In the genomic region with DNA sequence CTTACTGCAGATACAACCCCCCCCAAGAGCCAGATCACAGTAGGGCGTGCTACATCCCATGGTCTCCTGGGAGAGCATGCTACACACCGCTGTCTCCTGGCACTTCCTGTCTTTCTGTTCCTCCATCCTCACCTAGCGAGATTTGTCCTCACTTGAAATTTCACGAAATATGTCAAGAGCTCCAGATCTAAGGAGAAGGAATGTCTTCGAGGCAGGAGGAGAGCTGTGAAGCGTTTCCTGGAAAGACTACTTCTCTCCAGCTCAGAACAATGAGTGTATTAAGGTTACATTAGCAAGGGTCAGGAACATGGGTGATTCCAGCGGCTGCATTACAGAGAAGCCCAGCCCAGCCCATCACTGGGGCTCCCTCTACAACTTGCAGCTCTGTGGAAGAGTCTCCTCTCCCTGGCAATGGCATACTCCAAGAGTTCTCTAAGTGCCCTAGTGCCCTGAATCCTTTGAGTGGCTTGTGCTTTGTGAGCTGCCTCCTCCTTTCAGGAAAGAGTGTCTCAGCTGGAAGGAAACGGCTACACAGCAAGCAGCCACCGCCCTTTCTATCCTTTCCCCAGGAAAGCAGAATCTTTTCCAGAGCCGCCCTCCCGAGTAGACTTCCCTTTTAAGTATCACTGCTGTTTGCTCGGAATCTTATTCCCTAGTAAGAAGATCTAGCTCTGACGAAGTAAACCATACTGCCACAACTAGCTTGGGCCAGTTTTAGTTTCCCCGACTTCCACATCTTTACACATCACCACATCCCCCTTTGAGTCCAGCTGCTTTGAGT, we compare ENCODE assay signal across 14 mouse cellular contexts. TPM values are rescaled to one million over a fixed set of nuclear protein-coding genes. Genes with fewer than 3 reads are reported as not detected.
DNase-seq lines count a peak whose midpoint lies in the region; ATAC-seq and TF ChIP-seq lines count a peak whose summit lies in the region.
"Had no signal": no experiment of that assay in that cellular context is flagged by ENCODE, and none has a peak within 500 bp of the region (broad histone marks: within the 10 kb centered on the region; RNA-seq: fewer than 3 reads in every experiment).

No protein-coding gene starts in this region.

- WGBS in kidney, adult 2 months, result 60% methylated on average over 14 of the region's 14 CpGs
- WGBS in midbrain, embryonic 16.5 days, result 49% methylated on average over 14 of the region's 14 CpGs
- 53% methylated on average over 14 of the region's 14 CpGs for WGBS in midbrain, embryonic 14.5 days
- 48% methylated on average over 14 of the region's 14 CpGs for WGBS in heart, embryonic 15.5 days
- WGBS in stomach, embryonic 16.5 days, result 48% methylated on average over 14 of the region's 14 CpGs
- WGBS in forebrain, embryonic 16.5 days, result 57% methylated on average over 14 of the region's 14 CpGs

- H3K27ac ChIP-seq in kidney, adult 2 months (ENCODE audit: insufficient read depth, low read depth, low read length), result no peak overlapping the region
- H3K27ac ChIP-seq in midbrain, embryonic 16.5 days (ENCODE audit: low read length), result no peak overlapping the region
- no peak overlapping the region for H3K27ac ChIP-seq in midbrain, embryonic 14.5 days (replicated peaks; ENCODE audit: low read depth, low read length)
- H3K27ac ChIP-seq in heart, embryonic 15.5 days, result peak overlapping the region; percentile 54; the same call in 1 of the 2 replicates
- H3K27ac ChIP-seq in stomach, embryonic 16.5 days (ENCODE audit: low read length), result peak overlapping the region; percentile 4; the same call in 1 of the 2 replicates
- no peak overlapping the region for H3K27ac ChIP-seq in forebrain, embryonic 16.5 days (ENCODE audit: low read length)
- H3K27ac ChIP-seq: layer of hippocampus, adult 2 months; limb, embryonic 13.5 days had no signal

- no peak for TF ChIP-seq POLR2A in kidney, adult 2 months (IDR thresholded peaks at IDR 0.05; ENCODE audit: low read depth, low read length)

- peaks cover 12% of the 10 kb centered on the region; the same call in 1 of the 2 replicates for H3K4me1 ChIP-seq in kidney, adult 2 months (ENCODE audit: control insufficient read depth, insufficient read depth, low read length)
- peaks cover 6% of the 10 kb centered on the region for H3K4me1 ChIP-seq in midbrain, embryonic 16.5 days (ENCODE audit: control insufficient read depth, insufficient read depth, low read length)
- 0 out of 2 replicates have a peak, but pooled peaks cover 8% of the 10 kb centered on the region for H3K4me1 ChIP-seq in midbrain, embryonic 14.5 days (ENCODE audit: control insufficient read depth, insufficient read depth, low read length)
- H3K4me1 ChIP-seq in heart, embryonic 15.5 days (replicated peaks), result peaks cover 24% of the 10 kb centered on the region
- H3K4me1 ChIP-seq in stomach, embryonic 16.5 days (ENCODE audit: control insufficient read depth, insufficient read depth, low read length), result no peaks in the 10 kb centered on the region
- peaks cover 11% of the 10 kb centered on the region for H3K4me1 ChIP-seq in forebrain, embryonic 16.5 days (replicated peaks; ENCODE audit: control insufficient read depth, insufficient read depth, low read length)

- H3K36me3 ChIP-seq in kidney, adult 2 months (ENCODE audit: control insufficient read depth, insufficient read depth, low read length), result no peaks in the 10 kb centered on the region
- H3K36me3 ChIP-seq in midbrain, embryonic 16.5 days (ENCODE audit: control insufficient read depth, insufficient read depth, low read length), result no peaks in the 10 kb centered on the region
- no peaks in the 10 kb centered on the region for H3K36me3 ChIP-seq in midbrain, embryonic 14.5 days (ENCODE audit: control insufficient read depth, insufficient read depth, low read length)
- H3K36me3 ChIP-seq in heart, embryonic 15.5 days, result no peaks in the 10 kb centered on the region
- no peaks in the 10 kb centered on the region for H3K36me3 ChIP-seq in stomach, embryonic 16.5 days (ENCODE audit: control insufficient read depth, insufficient read depth, low read length)
- no peaks in the 10 kb centered on the region for H3K36me3 ChIP-seq in forebrain, embryonic 16.5 days (ENCODE audit: control insufficient read depth, insufficient read depth)
- H3K36me3 ChIP-seq: limb, embryonic 13.5 days had no signal

- ATAC-seq in midbrain, embryonic 16.5 days, result no peak
- no peak for ATAC-seq in midbrain, embryonic 14.5 days (ENCODE audit: low FRiP score, low TSS enrichment)
- no peak for ATAC-seq in heart, embryonic 15.5 days (replicated peaks; ENCODE audit: insufficient number of reproducible peaks, insufficient read depth, low FRiP score, low read depth)
- no peak for ATAC-seq in stomach, embryonic 16.5 days (ENCODE audit: insufficient read depth, low FRiP score)
- ATAC-seq in forebrain, embryonic 16.5 days, result no peak

- no peak overlapping the region for H3K9ac ChIP-seq in midbrain, embryonic 16.5 days (ENCODE audit: low read depth, low read length)
- H3K9ac ChIP-seq in midbrain, embryonic 14.5 days (replicated peaks; ENCODE audit: low read length), result no peak overlapping the region
- H3K9ac ChIP-seq in heart, embryonic 15.5 days, result no peak overlapping the region
- no peak overlapping the region for H3K9ac ChIP-seq in stomach, embryonic 16.5 days (ENCODE audit: low read length)
- no peak overlapping the region for H3K9ac ChIP-seq in forebrain, embryonic 16.5 days (replicated peaks; ENCODE audit: low read depth, low read length)

- peak; percentile 32 for DNase-seq in kidney, adult 2 months
- DNase-seq in kidney, adult 11 months, result no peak
- no peak for DNase-seq in midbrain, embryonic 14.5 days
- DNase-seq in adrenal gland, postnatal 36 days, result no peak
- DNase-seq: right cerebral cortex, postnatal 4 days; thymus, adult 18-20 months had no signal

- no peak overlapping the region for H3K4me3 ChIP-seq in kidney, adult 2 months (ENCODE audit: insufficient read depth, low read depth, low read length)
- H3K4me3 ChIP-seq in midbrain, embryonic 16.5 days (ENCODE audit: low read depth, low read length), result no peak overlapping the region
- no peak overlapping the region for H3K4me3 ChIP-seq in midbrain, embryonic 14.5 days (replicated peaks; ENCODE audit: low read depth, low read length)
- H3K4me3 ChIP-seq in heart, embryonic 15.5 days, result no peak overlapping the region
- H3K4me3 ChIP-seq in stomach, embryonic 16.5 days (replicated peaks; ENCODE audit: low read length), result no peak overlapping the region
- no peak overlapping the region for H3K4me3 ChIP-seq in forebrain, embryonic 16.5 days (replicated peaks; ENCODE audit: low read length)
- H3K4me3 ChIP-seq: layer of hippocampus, adult 2 months had no signal

- H3K4me2 ChIP-seq in midbrain, embryonic 16.5 days (ENCODE audit: low read length), result peak overlapping the region; percentile 76; the same call in 1 of the 2 replicates
- no peak overlapping the region for H3K4me2 ChIP-seq in midbrain, embryonic 14.5 days (ENCODE audit: low read length)
- peak overlapping the region; percentile 97; the same call in 1 of the 2 replicates for H3K4me2 ChIP-seq in heart, embryonic 15.5 days
- H3K4me2 ChIP-seq in stomach, embryonic 16.5 days (ENCODE audit: low read depth, low read length), result no peak overlapping the region
- H3K4me2 ChIP-seq in forebrain, embryonic 16.5 days (ENCODE audit: low read length), result no peak overlapping the region

- H3K9me3 ChIP-seq in midbrain, embryonic 16.5 days (replicated peaks; ENCODE audit: control insufficient read depth, low read length, poor library complexity, severe bottlenecking), result no peaks in the 10 kb centered on the region
- H3K9me3 ChIP-seq in midbrain, embryonic 14.5 days (ENCODE audit: control insufficient read depth, low read length), result no peaks in the 10 kb centered on the region
- H3K9me3 ChIP-seq in heart, embryonic 15.5 days (replicated peaks), result no peaks in the 10 kb centered on the region
- H3K9me3 ChIP-seq in stomach, embryonic 16.5 days (replicated peaks; ENCODE audit: control insufficient read depth, low read length), result no peaks in the 10 kb centered on the region
- H3K9me3 ChIP-seq in forebrain, embryonic 16.5 days (ENCODE audit: control insufficient read depth, low read length), result no peaks in the 10 kb centered on the region
- H3K9me3 ChIP-seq: limb, embryonic 13.5 days had no signal

- H3K27me3 ChIP-seq in kidney, adult 2 months (replicated peaks; ENCODE audit: control insufficient read depth, insufficient read depth, low read length), result no peaks in the 10 kb centered on the region
- no peaks in the 10 kb centered on the region for H3K27me3 ChIP-seq in midbrain, embryonic 16.5 days (ENCODE audit: control insufficient read depth, insufficient read depth, low read depth, low read length)
- H3K27me3 ChIP-seq in midbrain, embryonic 14.5 days (ENCODE audit: control insufficient read depth, insufficient read depth, low read length), result no peaks in the 10 kb centered on the region
- 0 out of 2 replicates have a peak, but pooled peaks cover 2% of the 10 kb centered on the region for H3K27me3 ChIP-seq in heart, embryonic 15.5 days
- H3K27me3 ChIP-seq in stomach, embryonic 16.5 days (ENCODE audit: control insufficient read depth, insufficient read depth, low read length), result 0 out of 2 replicates have a peak, but pooled peaks cover 4% of the 10 kb centered on the region
- H3K27me3 ChIP-seq in forebrain, embryonic 16.5 days (replicated peaks; ENCODE audit: control insufficient read depth, insufficient read depth, low read length), result no peaks in the 10 kb centered on the region

- TF ChIP-seq CTCF in kidney, adult 2 months (conservative IDR thresholded peaks at IDR 0.05; ENCODE audit: insufficient read depth, insufficient read length, low read depth, low read length), result no peak

RNA-seq across cellular contexts. Expression of gene Vstm5, which starts 1.1 kb away (rescaled TPM):
- polyA plus RNA-seq in kidney, adult 2 months (2012; rRNA removed), result 11.6 and 15.6 TPM in 2 replicates
- 22.0 and 29.5 TPM in 2 replicates for polyA plus RNA-seq in midbrain, embryonic 16.5 days (2015; fragmentation: Nextera tagmentation; extraction: Ambion mirVana)
- polyA plus RNA-seq in midbrain, embryonic 14.5 days (2014; fragmentation: Nextera tagmentation; extraction: Ambion mirVana), result 19.8 and 21.6 TPM in 2 replicates
- polyA plus RNA-seq in heart, embryonic 15.5 days (2015; fragmentation: Nextera tagmentation; extraction: Ambion mirVana), result 1.5 and 2.3 TPM in 2 replicates
- polyA plus RNA-seq in stomach, embryonic 16.5 days (2015; fragmentation: Nextera tagmentation; extraction: Ambion mirVana), result 7.4 and 10.8 TPM in 2 replicates
- under 1 TPM; 0.43 to 0.53 TPM for total RNA-seq in adrenal gland, postnatal 36 days (2021)
- 6.2 and 12.1 TPM in 2 replicates for polyA plus RNA-seq in forebrain, embryonic 16.5 days (2015; fragmentation: Nextera tagmentation; extraction: Ambion mirVana)
- total RNA-seq: CH12.LX; neutrophil, adult 5-6 weeks had no signal

RNA-seq across cellular contexts. Expression of gene Med17, which starts 42.0 kb away (rescaled TPM):
- 20.5 and 21.3 TPM in 2 replicates for polyA plus RNA-seq in kidney, adult 2 months (2012; rRNA removed)
- polyA plus RNA-seq in midbrain, embryonic 16.5 days (2015; fragmentation: Nextera tagmentation; extraction: Ambion mirVana), result 29.1 and 29.7 TPM in 2 replicates
- polyA plus RNA-seq in midbrain, embryonic 14.5 days (2014; fragmentation: Nextera tagmentation; extraction: Ambion mirVana), result 35.4 and 43.4 TPM in 2 replicates
- 18.4 and 18.8 TPM in 2 replicates for polyA plus RNA-seq in heart, embryonic 15.5 days (2015; fragmentation: Nextera tagmentation; extraction: Ambion mirVana)
- 24.8 and 26.8 TPM in 2 replicates for polyA plus RNA-seq in stomach, embryonic 16.5 days (2015; fragmentation: Nextera tagmentation; extraction: Ambion mirVana)
- total RNA-seq in adrenal gland, postnatal 36 days (2021), result 10 to 100 TPM; 32.4 to 34.5 TPM
- polyA plus RNA-seq in forebrain, embryonic 16.5 days (2015; fragmentation: Nextera tagmentation; extraction: Ambion mirVana), result 34.9 and 45.8 TPM in 2 replicates

Comparison
In these comparisons a context has a peak if more than half of its experiments do, and no peak if none do; other contexts are left out.
1. H3K4me2 ChIP-seq: peak in midbrain, embryonic 16.5 days (single experiment) and heart, embryonic 15.5 days (single experiment); none in midbrain, embryonic 14.5 days (single experiment), stomach, embryonic 16.5 days (single experiment) and forebrain, embryonic 16.5 days (single experiment).
2. H3K27ac ChIP-seq: peak in heart, embryonic 15.5 days (single experiment) and stomach, embryonic 16.5 days (single experiment); none in kidney, adult 2 months (single experiment), midbrain, embryonic 16.5 days (single experiment), midbrain, embryonic 14.5 days (single experiment) and forebrain, embryonic 16.5 days (single experiment).